Comparison of ENCODE assay signal across 12 mouse cellular contexts in the genomic region with DNA sequence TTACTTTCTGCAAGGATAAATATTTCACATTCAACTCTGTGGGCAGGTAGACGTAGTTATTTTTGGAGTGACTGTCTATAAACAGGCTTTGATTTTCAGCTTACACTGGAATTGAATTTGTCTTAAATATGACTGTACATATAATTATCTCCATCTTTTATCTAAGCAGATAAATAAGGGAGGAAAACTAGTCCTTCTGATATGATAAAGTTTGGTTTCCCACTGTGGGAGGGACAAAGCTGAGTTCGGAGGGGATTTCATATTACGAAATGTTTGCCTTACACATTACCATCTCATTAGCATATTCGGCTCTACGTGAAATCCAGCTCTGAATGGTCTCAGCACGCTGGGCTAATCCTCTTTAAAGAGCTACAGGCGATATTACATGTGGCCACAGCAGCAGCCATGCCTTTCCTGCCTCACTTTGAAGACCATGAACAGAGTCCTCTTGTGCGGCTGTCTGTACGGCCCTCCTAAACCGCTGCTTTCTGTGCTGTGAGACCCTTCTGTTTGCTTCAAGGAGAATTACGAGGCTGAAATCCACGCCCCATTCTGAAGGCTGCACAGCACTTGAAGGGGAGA. TPM values are rescaled to one million over a fixed set of nuclear protein-coding genes. Genes with fewer than 3 reads are reported as not detected.
DNase-seq lines count a peak whose midpoint lies in the region; ATAC-seq lines count a peak whose summit lies in the region.
"Had no signal": no experiment of that assay in that cellular context is flagged by ENCODE, and none has a peak within 500 bp of the region (broad histone marks: within the 10 kb centered on the region; RNA-seq: fewer than 3 reads in every experiment).

No protein-coding gene starts in this region.

- H3K9ac ChIP-seq in midbrain, embryonic 14.5 days (replicated peaks; ENCODE audit: low read length) = no peak overlapping the region

- ATAC-seq in midbrain, embryonic 14.5 days (ENCODE audit: low FRiP score, low TSS enrichment) = peak; percentile 79
- no peak for ATAC-seq in megakaryocyte-erythroid progenitor cell, adult 5-6 weeks (replicated peaks; ENCODE audit: low FRiP score, low TSS enrichment, poor library complexity, severe bottlenecking)

- no peak overlapping the region for H3K27ac ChIP-seq in heart, embryonic 10.5 days
- H3K27ac ChIP-seq in hindbrain, embryonic 10.5 days = peak overlapping the region; percentile 86
- H3K27ac ChIP-seq in midbrain, embryonic 14.5 days (replicated peaks; ENCODE audit: low read depth, low read length) = peak overlapping the region; percentile 67

- DNase-seq in heart, embryonic 10.5 days (ENCODE audit: low spot score) = no peak
- no peak for DNase-seq in heart, adult 9 months (ENCODE audit: low spot score in 2 of 2)
- peak; percentile 67 for DNase-seq in embryo, embryonic 10 days (ENCODE audit: low spot score)
- peak; percentile 53 for DNase-seq in hindbrain, embryonic 10.5 days (ENCODE audit: low spot score)
- peak; percentile 81 for DNase-seq in midbrain, embryonic 14.5 days
- DNase-seq in left cerebral cortex, adult 11 months (ENCODE audit: low spot score) = no peak
- no peak for DNase-seq in natural killer cell, adult 2 months (ENCODE audit: low spot score in 2 of 2)
- DNase-seq: kidney, postnatal 14 days; lung, adult 18-20 months; right cerebral cortex, adult 18-20 months; thymus, postnatal 4 days had no signal

- peaks cover 9% of the 10 kb centered on the region for H3K4me1 ChIP-seq in heart, embryonic 10.5 days
- H3K4me1 ChIP-seq in hindbrain, embryonic 10.5 days (replicated peaks) = peaks cover 51% of the 10 kb centered on the region
- H3K4me1 ChIP-seq in midbrain, embryonic 14.5 days (ENCODE audit: control insufficient read depth, insufficient read depth, low read length) = peaks cover 40% of the 10 kb centered on the region

- H3K36me3 ChIP-seq in heart, embryonic 10.5 days = no peaks in the 10 kb centered on the region
- H3K36me3 ChIP-seq in hindbrain, embryonic 10.5 days = no peaks in the 10 kb centered on the region
- H3K36me3 ChIP-seq in midbrain, embryonic 14.5 days (ENCODE audit: control insufficient read depth, insufficient read depth, low read length) = no peaks in the 10 kb centered on the region

- peaks cover 70% of the 10 kb centered on the region for H3K27me3 ChIP-seq in heart, embryonic 10.5 days (ENCODE audit: insufficient read depth, poor library complexity, severe bottlenecking)
- H3K27me3 ChIP-seq in hindbrain, embryonic 10.5 days (ENCODE audit: insufficient read depth, poor library complexity, severe bottlenecking) = peaks cover 82% of the 10 kb centered on the region
- H3K27me3 ChIP-seq in midbrain, embryonic 14.5 days (ENCODE audit: control insufficient read depth, insufficient read depth, low read length) = peaks cover 37% of the 10 kb centered on the region

- peak overlapping the region; percentile 57 for H3K4me2 ChIP-seq in midbrain, embryonic 14.5 days (ENCODE audit: low read length)

- no peaks in the 10 kb centered on the region for H3K9me3 ChIP-seq in heart, embryonic 10.5 days
- no peaks in the 10 kb centered on the region for H3K9me3 ChIP-seq in hindbrain, embryonic 10.5 days
- no peaks in the 10 kb centered on the region for H3K9me3 ChIP-seq in midbrain, embryonic 14.5 days (ENCODE audit: control insufficient read depth, low read length)

- 24% methylated on average over 12 of the region's 12 CpGs for WGBS in heart, embryonic 10.5 days
- 8% methylated on average over 12 of the region's 12 CpGs for WGBS in hindbrain, embryonic 10.5 days
- 2% methylated on average over 12 of the region's 12 CpGs for WGBS in midbrain, embryonic 14.5 days

- peak overlapping the region; percentile 42 for H3K4me3 ChIP-seq in heart, embryonic 10.5 days
- H3K4me3 ChIP-seq in hindbrain, embryonic 10.5 days = peak overlapping the region; percentile 42
- no peak overlapping the region for H3K4me3 ChIP-seq in midbrain, embryonic 14.5 days (replicated peaks; ENCODE audit: low read depth, low read length)

RNA-seq across cellular contexts. Expression of a gene that starts 30.3 kb away (rescaled TPM):
- polyA plus RNA-seq in heart, embryonic 10.5 days (2016; fragmentation: Nextera tagmentation; extraction: Ambion mirVana) = 0.92 and 1.0 TPM in 2 replicates
- 1.1 and 1.4 TPM in 2 replicates for polyA plus RNA-seq in hindbrain, embryonic 10.5 days (2016; fragmentation: Nextera tagmentation; extraction: Ambion mirVana)
- 0.20 and 0.47 TPM in 2 replicates for polyA plus RNA-seq in midbrain, embryonic 14.5 days (2014; fragmentation: Nextera tagmentation; extraction: Ambion mirVana)
- 2.5 and 5.7 TPM in 2 replicates for total RNA-seq in megakaryocyte-erythroid progenitor cell, adult 5-6 weeks (2014; fragmentation: Nextera tagmentation)
- 3.7 and 6.8 TPM in 2 replicates for total RNA-seq in megakaryocyte-erythroid progenitor cell, adult 5-6 weeks (2017)

RNA-seq across cellular contexts. Expression of a gene that starts 39.5 kb away (rescaled TPM):
- polyA plus RNA-seq in heart, embryonic 10.5 days (2016; fragmentation: Nextera tagmentation; extraction: Ambion mirVana) = 2.0 and 2.6 TPM in 2 replicates
- 2.0 and 2.3 TPM in 2 replicates for polyA plus RNA-seq in hindbrain, embryonic 10.5 days (2016; fragmentation: Nextera tagmentation; extraction: Ambion mirVana)
- 2.7 and 4.7 TPM in 2 replicates for polyA plus RNA-seq in midbrain, embryonic 14.5 days (2014; fragmentation: Nextera tagmentation; extraction: Ambion mirVana)
- total RNA-seq in megakaryocyte-erythroid progenitor cell, adult 5-6 weeks (2014; fragmentation: Nextera tagmentation) = 34.5 and 36.0 TPM in 2 replicates
- 32.1 and 34.1 TPM in 2 replicates for total RNA-seq in megakaryocyte-erythroid progenitor cell, adult 5-6 weeks (2017)

Comparison
In these comparisons a context has a peak if more than half of its experiments do, and no peak if none do; other contexts are left out.
1. DNase-seq: peak in embryo, embryonic 10 days (single experiment), hindbrain, embryonic 10.5 days (single experiment) and midbrain, embryonic 14.5 days (single experiment); none in heart, embryonic 10.5 days (single experiment), heart, adult 9 months (0 of 2), left cerebral cortex, adult 11 months (single experiment) and natural killer cell, adult 2 months (0 of 2).